32 mouse cellular contexts compared by ENCODE assay signal in genomic region chr6:50273947-50274346, GRCm38 (mm10).
"Had no signal": no experiment of that assay in that cellular context is flagged by ENCODE, and none has a peak within 500 bp of the region (broad histone marks: within the 10 kb centered on the region; RNA-seq: fewer than 3 reads in every experiment).

No protein-coding gene starts in this region.

- H3K9ac ChIP-seq: heart, embryonic 12.5 days; heart, embryonic 13.5 days; heart, embryonic 15.5 days; hindbrain, embryonic 12.5 days; hindbrain, embryonic 13.5 days; hindbrain, embryonic 14.5 days; hindbrain, embryonic 15.5 days; kidney, embryonic 15.5 days had no signal

- ATAC-seq: hindbrain, embryonic 16.5 days; hindbrain, postnatal 0 days; inflammation-experienced regulatory T-cells, adult 6 months; intestine, postnatal 0 days had no signal

- H3K4me1 ChIP-seq: heart, embryonic 10.5 days; heart, embryonic 12.5 days; heart, embryonic 13.5 days; heart, embryonic 15.5 days; hindbrain, embryonic 10.5 days; hindbrain, embryonic 12.5 days; hindbrain, embryonic 13.5 days; hindbrain, embryonic 15.5 days; kidney, embryonic 15.5 days had no signal

- H3K4me2 ChIP-seq: heart, embryonic 11.5 days; heart, embryonic 12.5 days; heart, embryonic 13.5 days; heart, embryonic 15.5 days; hindbrain, embryonic 12.5 days; hindbrain, embryonic 13.5 days; hindbrain, embryonic 14.5 days; hindbrain, embryonic 15.5 days; kidney, embryonic 15.5 days had no signal

- H3K27ac ChIP-seq: heart, embryonic 10.5 days; heart, embryonic 13.5 days; heart, embryonic 15.5 days; hindbrain, embryonic 10.5 days; hindbrain, embryonic 12.5 days; hindbrain, embryonic 13.5 days; hindbrain, embryonic 14.5 days; hindbrain, embryonic 15.5 days; hindbrain, postnatal 0 days; kidney, embryonic 15.5 days; kidney, postnatal 0 days; layer of hippocampus, adult 2 months; left cerebral cortex, adult 2 months had no signal

- H3K27me3 ChIP-seq: heart, embryonic 12.5 days; heart, embryonic 13.5 days; heart, embryonic 15.5 days; hindbrain, embryonic 12.5 days; hindbrain, embryonic 13.5 days; hindbrain, embryonic 15.5 days; kidney, embryonic 15.5 days had no signal

- DNase-seq: heart, postnatal 10 days; heart, postnatal 14 days; heart, postnatal 36 days; heart, postnatal 4 days; kidney, adult 11 months; kidney, adult 18-20 months; kidney, adult 2 months; kidney, adult 8-10 months; kidney, adult 9 months; kidney, postnatal 25 days; kidney, postnatal 36 days; kidney, postnatal 4 days; layer of hippocampus, adult 9-11 months; layer of hippocampus, postnatal 36 days had no signal

- H3K36me3 ChIP-seq: heart, embryonic 10.5 days; heart, embryonic 12.5 days; heart, embryonic 13.5 days; heart, embryonic 15.5 days; hindbrain, embryonic 10.5 days; hindbrain, embryonic 12.5 days; hindbrain, embryonic 13.5 days; hindbrain, embryonic 15.5 days; kidney, embryonic 15.5 days had no signal

- H3K9me3 ChIP-seq: heart, embryonic 10.5 days; heart, embryonic 12.5 days; heart, embryonic 13.5 days; heart, embryonic 15.5 days; hindbrain, embryonic 10.5 days; hindbrain, embryonic 12.5 days; hindbrain, embryonic 13.5 days; hindbrain, embryonic 15.5 days; kidney, embryonic 15.5 days had no signal

- H3K4me3 ChIP-seq: heart, embryonic 10.5 days; heart, embryonic 12.5 days; heart, embryonic 13.5 days; heart, embryonic 15.5 days; hindbrain, embryonic 10.5 days; hindbrain, embryonic 12.5 days; hindbrain, embryonic 13.5 days; hindbrain, embryonic 15.5 days; kidney, embryonic 15.5 days; layer of hippocampus, adult 2 months; left cerebral cortex, adult 2 months had no signal
